Mouse (Mus musculus): Measurements from ENCODE around the gene Rabgap1l.

DNA sequence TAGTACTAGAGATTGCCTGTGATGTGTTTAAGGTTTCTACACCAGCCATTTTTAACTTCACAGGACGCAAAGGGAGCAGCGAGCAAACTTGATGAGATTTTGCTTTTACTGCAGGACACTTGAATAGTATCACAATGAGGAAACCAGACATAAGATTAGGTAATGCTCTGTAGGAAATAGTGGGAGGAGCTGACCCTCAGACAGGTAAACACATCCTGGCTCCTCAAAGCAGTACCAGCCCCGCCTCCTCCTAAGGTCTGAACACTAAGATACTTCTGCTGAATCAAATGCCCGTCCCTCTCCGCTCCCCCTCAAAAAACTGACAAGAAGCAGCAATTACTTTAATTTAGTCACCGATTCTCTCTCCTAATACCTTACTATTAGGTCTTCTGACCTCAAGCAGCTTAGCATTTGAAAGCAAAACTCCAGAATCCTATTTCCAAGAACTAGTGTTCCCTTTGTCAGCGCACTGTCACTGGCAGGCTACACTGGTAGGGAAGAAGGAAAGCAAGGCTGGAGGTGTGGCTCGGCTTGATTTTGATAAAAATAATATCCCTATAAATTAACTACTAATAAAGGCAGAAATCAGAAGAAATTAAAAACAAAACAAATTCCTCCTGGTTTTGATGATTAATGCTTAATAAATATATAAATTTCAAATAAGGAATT lies 474.8 kb downstream of the Rabgap1l start:
- TF ChIP-seq CTCF (IDR thresholded peaks at IDR 0.05) (no peak), EP300 (IDR thresholded peaks at IDR 0.05) (no peak)
